Mouse (Mus musculus) neutrophil, adult 65 days (primary cell): ENCODE measurements around the gene Rtn4rl1. TPM values are rescaled to one million over a fixed set of nuclear protein-coding genes. Genes with fewer than 3 reads are reported as not detected.

Source experiments
- total RNA-seq: library from RNA; stranded (reverse); gene quantifications from 2 replicates; pipeline ENCODE4 v1.2.4, GENCODE M21; 2023

Rtn4rl1 gene
- total RNA-seq = 0.16 TPM in 1 of 2 replicates, not detected in the other

GRCm38 (mm10) chr11:75193256-75194071 lies at the start of gene Rtn4rl1:
TSS of gene Rtn4rl1 (plus strand) at chr11:75193783.

GRCm38 (mm10) chr11:75169405-75170080 lies 24.0 kb upstream of the Rtn4rl1 start, which contains the start of gene Hic1:
TSS of gene Hic1 (minus strand) at chr11:75169519.

DNA sequence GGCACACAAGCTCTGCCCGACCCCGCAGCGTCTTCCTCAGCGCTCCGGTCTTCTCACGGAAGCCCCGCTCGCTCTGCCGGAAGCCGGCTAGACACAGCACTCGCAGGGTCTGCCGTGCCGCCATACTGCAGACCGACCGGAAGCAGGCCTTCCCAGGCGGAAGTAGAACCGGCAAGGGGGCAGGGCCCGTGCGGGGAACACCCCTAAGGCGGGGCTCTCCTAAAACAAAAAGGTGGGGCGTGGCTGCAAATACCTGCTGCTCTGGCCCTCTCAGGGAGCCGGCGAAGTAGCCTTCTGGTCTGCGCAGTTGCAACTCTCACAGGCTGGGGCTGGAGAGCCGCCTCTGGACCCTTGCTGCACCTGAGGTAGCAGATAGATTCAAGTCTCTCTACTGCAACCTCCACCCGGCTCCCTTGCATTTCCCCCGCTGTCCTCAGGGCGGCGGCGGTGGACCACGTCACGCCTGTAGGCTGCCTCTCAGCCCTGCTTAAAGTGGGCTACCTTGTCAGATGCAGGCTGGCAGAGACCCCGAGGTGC lies 14.8 kb upstream of the Rtn4rl1 start, which contains the start of gene Ovca2:
Ovca2 (minus strand) TSS at position 164 of the 537 bp plus-strand sequence.

DNA sequence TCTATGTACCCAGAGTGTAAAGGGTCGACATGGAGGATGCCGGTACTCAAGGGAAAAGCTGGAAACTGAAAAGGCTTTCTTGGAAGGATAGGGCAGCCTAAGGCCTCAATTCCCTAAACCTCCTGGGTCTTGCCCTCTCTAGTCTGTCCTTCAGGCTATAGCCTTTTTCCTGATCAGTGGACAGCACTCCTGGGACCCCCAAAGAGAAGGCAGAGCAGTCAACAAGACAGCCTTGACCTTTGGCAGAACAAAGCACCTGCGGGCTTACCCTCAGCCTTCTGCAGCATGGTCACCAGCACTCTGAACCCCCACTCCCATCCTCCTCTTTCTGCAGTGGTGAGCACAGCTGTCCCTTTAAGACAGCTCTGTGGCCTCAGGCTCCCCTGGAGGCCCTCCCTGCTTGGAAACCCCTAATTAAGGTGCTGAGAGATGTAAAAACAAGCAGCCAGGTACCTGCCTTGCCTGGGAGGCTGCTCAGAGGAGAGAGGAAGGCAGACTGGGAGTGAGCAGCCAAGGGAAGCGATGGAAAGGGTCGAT lies 2.6 kb upstream of the Rtn4rl1 start, which contains the start of gene Dph1:
Dph1 (minus strand) TSS at position 337 of the 537 bp plus-strand sequence.

Other genes with a start within 250 kb of the Rtn4rl1 start
- 4.1 and 7.8 TPM in 2 replicates for gene Hic1, start 24.3 kb upstream of the Rtn4rl1 start, total RNA-seq
- 3.4 and 5.3 TPM in 2 replicates for gene Ovca2, start 14.9 kb upstream of the Rtn4rl1 start, total RNA-seq
- gene Dph1, start 2.5 kb upstream of the Rtn4rl1 start, total RNA-seq = 2.2 and 2.7 TPM in 2 replicates
- gene Rpa1, start 154.5 kb downstream of the Rtn4rl1 start, total RNA-seq = 46.0 and 60.1 TPM in 2 replicates
- gene Smyd4, start 154.7 kb downstream of the Rtn4rl1 start, total RNA-seq = 2.2 and 2.4 TPM in 2 replicates
- 12.8 and 20.2 TPM in 2 replicates for gene Serpinf1, start 228.9 kb downstream of the Rtn4rl1 start, total RNA-seq
- 0.28 TPM in 1 of 2 replicates, not detected in the other for gene Serpinf2, start 245.8 kb downstream of the Rtn4rl1 start, total RNA-seq